Mouse (Mus musculus): ENCODE results near the gene Stk33. TPM values are rescaled to one million over a fixed set of nuclear protein-coding genes. Genes with fewer than 3 reads are reported as not detected.
"Not testable (repeated sequence)": the region's sequence is repeated elsewhere in the genome, so short reads cannot be mapped to it uniquely, and the experiment has no call there.

The Stk33 gene
- 10 to 100 TPM in 1 of 2 experiments, 1 to 10 TPM in 1; 4.5 to 20.8 TPM for total RNA-seq (2021)
- long read RNA-seq, experiment 1, partial matches to known transcripts, result 1 of 9 reads
- long read RNA-seq, experiment 1, other reads (novel, unspliced or antisense), result 8 of 9 reads
- long read RNA-seq, experiment 2, partial matches to known transcripts, result 4 of 40 reads
- long read RNA-seq, experiment 2, other reads (novel, unspliced or antisense), result 35 of 40 reads

DNA sequence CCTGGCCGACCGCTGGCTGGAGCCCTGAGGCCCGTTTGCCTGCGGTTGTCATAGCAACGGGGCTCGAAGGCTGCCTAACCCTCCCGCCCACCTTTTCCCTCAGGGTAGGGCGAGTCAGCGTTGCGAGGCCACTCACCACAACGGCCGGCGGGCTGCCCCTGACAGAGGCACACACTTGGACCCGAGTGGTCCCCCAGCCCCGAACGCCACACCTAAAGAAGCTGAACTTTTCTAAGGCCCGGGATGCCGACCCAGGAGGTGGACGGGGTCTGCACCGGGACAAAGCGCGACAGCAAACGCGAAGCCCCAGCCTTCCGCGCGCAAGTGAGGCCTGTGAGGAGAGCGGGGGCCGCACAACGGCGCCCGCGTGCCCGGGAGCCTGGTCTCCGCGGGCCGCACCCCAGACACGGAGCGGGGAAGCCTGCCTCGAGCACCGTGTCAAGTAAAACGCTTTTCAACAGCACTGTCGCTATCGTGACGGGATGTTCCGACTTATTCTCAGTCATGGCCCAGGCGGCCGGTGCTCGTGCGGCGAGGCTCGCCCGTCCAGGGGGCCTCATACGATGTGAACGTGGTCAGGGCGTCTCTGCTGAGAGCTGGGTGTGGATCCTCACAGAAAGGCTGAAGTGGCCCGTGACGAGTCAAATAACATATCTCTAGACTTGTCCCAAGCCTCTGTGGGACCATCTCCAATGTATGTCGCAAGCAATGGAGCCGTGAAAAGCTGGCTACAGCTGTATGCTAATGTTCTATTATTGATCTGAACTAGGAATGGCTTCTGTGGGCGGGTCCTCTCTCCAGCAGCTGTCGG, at the start of gene Stk33:
TSS of gene Stk33 (minus strand) at position 301 of the 811 bp plus-strand sequence.
- peak; percentile 65 for DNase-seq (ENCODE audit: low spot score)

DNA sequence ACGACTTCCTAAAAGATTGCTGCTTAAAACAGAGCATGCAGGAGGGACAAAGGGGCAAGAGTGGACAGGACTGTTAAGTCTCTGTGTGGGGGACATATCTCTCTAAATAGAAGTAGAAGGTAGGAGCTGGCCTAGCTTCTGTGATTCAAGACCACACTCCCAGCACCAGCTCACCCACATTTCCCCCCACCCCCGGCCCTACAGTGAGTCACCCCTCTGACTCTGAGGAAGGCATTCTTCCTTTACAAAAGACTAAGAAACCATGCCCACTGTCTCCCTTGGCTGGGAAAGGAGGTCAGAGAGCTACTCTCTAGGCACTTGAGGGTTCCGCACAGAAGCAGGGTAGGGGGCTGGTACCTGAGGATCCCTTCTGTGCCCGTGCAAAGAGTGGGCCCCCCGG, 45.3 kb upstream of the Stk33 start:
- no peak for DNase-seq (ENCODE audit: low spot score)

DNA sequence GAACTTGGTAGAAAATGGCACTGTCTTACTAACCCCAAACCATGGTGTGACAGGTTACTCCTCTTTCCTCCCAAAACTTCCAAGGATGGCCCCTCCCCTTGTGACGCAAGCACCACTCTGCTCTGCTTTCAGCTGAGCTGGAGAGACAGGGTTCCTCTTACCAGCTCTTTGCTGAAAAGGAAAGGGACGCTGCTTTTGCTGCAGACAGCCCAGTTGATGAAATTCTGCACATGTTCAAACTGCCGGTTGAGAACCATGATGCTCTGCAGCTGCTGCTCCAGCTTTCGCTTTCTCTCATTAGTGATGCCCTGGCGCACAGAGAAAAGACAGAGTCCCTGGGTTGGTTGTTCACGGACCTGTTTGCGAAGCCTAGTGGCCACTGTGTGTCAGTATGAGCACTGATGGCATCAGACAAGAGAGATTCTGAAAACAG, 41.9 kb upstream of the Stk33 start:
- peak; percentile 9 for DNase-seq (ENCODE audit: low spot score)

DNA sequence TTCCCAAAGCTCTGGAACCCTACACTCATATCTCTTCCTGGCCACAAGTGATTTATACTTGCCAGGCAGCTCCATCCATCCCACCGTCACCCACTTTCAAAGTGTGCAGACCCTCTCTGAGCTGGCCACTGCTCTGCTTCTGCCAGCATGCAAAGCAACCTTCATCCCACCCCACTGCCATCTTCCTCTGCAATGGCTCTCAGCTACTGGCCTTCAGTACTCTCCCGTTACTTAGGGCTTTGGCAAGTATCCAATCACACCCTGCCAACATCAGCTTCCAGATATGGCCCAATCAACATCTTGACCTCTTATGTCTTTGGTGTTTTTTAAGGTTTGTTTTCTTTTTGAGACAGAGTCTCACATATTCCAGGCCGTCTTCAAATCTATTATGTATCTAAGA, 39.0 kb upstream of the Stk33 start:
- DNase-seq (ENCODE audit: low spot score), result no peak

DNA sequence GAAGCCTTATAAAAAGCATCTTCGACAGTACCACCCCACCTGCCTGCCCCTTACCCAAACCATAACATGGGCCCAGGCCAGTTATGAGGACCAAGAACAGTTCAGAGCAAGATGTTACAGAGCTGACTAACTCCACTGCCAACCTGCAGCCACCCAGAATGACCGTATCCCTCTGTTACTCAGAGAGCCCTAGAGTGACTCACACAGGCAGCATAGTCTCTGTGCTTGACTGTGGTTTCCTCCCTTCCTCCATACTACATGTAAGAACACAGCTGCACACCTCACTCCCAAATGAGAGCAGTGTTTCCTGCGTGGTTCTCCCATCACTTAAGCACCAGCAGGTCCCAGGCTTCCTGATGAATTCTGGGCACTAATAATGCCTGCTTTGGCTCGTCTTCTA, 31.8 kb upstream of the Stk33 start:
- DNase-seq (ENCODE audit: low spot score), result no peak

DNA sequence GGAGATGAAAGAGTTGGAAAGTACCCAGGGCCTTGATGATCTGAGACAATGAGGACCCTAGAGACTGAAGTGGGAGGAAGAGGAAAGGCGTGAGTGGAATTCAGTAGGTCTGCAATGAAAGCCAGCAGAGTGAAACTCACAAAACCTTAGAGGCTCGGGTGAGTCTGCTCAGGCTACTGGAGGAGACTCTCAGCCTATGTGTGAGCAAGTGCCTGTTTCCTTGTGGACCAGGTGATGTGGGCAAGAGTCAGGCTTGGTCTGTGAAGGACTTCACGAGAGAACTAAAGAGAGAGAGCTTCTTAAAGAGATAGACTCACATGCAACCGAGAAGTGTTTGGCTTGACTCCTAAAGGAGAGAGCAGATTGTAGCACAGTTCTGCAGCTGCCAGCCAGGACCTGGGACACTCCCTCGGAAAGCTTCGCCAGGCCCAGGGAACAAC, 29.4 kb upstream of the Stk33 start:
- DNase-seq (ENCODE audit: low spot score), result peak; percentile 8

DNA sequence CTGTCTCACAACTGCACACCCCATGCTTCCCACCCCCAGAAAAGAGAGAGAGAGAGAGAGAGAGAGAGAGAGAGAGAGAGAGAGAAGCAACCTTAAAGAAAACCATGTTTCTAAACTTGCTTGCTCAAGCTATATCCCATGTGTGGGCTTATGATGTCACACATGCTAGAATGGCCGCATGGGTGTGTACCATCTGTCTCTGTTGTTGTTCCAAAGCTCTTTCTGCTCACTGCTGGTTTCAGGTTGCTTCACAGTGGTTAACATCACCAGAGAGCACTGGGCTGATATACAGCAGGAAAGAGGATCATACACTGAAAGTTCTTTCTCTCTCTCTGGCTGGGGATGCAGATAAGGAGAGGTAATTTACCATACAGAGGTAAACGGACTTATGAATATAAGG, 28.7 kb upstream of the Stk33 start:
- DNase-seq (ENCODE audit: low spot score), result no peak

DNA sequence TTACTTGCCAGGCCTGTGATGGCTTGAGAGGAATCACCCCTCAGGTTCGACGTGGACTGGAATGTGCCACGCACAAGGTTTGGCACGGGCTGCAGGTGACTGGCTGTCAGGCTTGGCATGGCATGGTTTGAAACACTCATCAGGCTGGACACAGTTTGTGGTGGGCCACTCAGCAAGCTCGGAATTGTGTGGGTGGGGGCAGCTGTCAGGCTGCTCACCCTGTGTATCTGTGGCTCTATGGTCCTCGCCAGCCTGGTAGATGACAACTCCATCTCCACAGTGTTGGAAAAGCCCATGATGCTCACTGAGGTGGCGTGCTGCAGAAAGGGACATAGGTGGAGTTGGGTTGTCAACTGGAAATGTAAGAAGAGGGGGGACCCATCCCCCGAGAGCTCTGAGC, 21.8 kb upstream of the Stk33 start:
- no peak for DNase-seq (ENCODE audit: low spot score)

DNA sequence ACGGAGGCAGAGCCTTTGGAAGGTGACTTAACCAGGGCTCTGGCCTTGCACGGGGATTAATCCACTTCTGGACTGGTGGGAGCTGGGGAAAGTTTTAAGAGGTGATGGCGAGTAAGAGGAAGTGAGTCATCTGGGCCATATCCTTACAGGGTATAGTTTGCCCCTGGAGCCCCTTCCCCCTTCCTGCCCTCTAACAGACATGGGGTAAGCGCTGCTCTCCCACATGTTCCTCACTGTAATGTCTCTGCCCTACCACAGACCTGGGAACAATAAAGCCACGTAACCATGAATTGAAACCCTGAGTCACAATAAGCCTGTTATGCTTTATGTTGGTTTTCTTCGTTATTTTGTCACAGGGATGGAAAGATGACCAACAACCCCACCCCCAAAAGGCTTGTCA, 17.7 kb upstream of the Stk33 start:
- DNase-seq (ENCODE audit: low spot score), result no peak

DNA sequence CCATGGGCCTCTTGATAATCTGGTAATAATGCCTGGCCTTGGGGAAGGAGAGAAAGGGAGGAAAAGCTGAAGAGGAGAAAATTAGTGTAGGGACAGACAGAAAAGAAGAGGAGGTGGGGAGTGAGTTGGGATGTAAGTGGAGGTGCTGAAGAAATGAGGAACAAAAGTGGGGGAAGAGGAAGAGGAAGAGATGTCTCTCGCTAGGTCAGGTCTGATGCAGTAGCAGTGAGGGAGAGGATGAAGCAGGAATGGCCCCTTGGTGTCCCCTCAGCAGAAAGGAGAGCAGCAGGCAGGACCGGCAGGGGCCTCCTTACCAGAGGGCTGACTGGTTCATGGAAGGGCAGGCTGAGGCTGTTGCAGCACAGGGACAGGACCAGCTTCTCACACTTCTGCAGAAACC, 16.9 kb upstream of the Stk33 start:
- DNase-seq (ENCODE audit: low spot score), result no peak

DNA sequence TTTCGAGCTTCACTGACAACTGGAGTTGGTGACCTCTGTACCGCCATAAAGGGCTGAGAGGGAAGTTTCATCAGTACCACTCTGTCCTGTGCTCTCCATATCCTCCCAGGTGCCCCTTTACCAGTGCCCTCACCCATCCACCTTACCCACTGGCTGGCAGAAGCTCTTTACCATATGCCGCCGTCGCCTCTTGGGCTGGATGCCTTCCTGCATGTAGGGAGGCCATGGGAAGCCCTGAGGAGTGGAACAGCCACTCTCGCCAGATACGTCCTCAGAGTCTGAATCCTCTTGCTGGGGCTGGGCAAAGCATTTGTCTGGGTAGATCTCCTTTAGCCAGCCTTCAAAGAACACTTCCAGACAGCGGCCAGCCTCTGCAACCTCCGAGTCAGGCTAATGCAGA, 16.0 kb upstream of the Stk33 start:
- DNase-seq (ENCODE audit: low spot score), result no peak

DNA sequence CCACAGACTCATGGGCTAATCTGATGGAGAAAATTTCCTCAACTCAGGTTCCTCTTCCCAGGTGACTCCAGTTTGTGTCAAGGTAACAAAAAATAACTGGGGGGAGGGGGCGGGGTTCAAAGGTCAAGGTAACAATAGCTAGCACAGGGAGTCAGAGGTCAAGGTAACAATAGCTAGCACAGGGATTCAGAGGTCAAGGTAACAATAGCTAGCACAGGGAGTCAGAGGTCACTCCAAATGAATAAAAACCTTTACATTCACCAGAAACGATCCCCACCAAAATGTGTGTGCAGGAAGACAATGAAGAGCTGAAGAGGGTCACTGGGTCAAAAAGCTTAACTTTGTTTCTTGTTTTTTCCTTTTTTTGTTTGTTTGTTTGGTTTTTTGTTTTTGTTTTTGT, 9.2 kb upstream of the Stk33 start:
- DNase-seq (ENCODE audit: low spot score), result no peak

DNA sequence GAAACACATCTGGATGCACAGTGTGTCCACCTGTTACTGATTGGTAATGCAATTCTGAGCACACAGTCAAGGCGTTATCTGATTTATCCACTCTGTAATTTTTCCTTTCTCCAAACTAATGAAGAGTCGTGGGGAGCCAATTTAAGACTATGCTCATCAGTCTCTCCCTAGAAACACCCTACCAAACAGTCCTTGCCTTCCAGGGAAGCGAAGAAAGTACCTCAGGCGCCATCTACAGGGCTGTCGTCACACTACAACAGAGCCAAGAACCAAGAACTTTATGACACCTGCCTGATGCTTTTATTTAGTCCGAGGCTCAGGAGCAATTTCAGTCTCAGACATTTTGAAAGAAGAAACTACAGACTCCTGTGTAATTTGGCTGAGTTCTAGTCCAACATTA, 6.1 kb upstream of the Stk33 start:
- DNase-seq (ENCODE audit: low spot score), result peak; percentile 47

DNA sequence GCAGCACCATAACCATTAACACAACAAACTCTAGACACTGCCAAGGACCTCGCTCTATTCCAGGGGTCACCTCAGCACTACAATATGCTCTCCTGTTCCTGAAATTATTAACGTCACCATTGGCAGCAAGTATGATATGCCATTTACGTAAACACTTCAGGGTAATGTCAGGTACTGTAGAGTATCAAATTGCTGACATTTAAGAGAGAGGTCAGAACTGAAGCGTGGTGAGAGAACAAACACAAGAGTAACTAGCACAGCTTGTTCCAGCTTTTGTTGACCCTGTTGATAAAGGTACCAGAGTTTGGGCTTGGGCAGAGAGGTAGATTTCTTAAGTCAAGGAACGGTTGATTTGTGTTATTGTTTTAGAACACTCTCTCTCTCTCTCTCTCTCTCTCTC, 3.9 kb upstream of the Stk33 start:
- DNase-seq (ENCODE audit: low spot score), result no peak

DNA sequence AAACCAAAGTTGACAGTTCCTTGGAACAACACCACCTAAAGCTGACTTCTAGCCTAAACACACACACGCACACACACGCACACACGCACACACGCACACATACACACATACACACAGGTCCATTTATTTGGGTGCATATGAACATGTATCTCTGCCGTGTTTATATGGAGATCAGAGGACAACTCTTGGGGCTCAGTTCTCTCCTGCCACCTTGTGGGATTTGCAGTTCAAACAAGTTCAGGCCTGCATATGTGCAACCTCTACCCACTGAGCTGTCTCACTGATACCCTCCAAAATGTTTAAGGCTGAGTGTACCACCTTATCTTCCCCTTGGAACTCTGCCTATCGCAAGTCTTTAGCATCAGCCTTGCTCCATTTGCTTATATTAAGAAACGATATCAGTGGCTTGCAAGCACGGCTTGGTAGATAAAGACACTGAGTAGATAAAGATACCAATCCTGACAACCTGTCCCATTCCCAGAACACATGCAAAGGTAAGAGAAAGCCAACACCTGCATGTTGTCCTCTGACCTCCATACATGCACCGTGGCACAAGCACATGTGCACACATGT, 1.9 kb upstream of the Stk33 start:
- no peak for DNase-seq (ENCODE audit: low spot score)

DNA sequence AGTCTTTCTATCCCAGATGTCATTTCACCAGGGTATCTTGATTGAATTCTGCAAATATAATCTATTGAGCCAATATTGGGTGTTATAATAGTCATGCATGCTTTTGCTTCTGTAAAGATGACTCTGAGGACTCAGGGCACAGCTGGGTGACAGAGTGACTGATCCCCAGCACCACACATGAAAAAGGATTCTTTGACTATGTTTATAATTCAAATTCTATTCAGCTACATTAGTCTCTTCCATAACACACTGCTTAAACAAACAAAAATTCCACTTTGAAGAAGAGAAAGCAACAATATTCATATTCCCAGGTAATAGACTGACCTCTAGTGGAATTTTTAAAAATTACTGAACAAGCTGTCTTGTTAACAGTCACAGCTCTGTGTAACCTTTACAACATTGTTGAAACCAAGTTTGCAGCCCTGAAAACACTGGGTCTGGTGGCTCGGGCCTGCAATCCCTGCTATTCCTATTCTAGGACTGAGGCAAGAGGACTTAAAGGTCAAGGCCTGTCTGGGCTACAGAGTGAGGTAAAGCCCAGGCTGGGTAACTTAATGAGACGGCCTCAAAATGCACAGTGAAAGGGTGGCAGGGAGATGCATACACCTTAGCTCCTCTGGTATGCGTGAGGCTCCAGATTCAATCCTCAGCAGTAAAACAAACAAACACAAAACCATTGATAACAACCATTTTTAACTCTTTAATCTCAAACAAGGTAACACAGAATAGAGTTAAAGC, 14.3 kb downstream of the Stk33 start:
- no peak for DNase-seq (ENCODE audit: low spot score)

DNA sequence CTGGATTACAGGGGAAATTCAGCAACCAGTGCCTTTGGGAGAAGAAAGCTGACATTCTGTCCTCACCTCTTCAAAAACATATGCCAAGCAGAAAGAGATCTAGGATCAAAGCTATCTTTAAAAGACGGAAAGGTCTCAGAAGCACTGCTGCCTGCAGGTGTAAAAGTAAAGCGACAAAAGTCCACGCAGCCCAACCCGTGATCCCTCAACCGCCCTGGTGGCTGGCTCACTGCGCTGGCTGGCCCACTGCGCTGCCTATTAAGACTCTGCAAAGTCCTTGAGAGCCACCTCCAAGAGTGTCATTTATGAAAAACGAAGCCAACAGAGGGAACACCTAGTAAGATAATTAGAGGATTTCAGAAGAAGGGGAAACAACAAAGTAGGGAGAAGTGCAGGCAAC, 16.1 kb downstream of the Stk33 start:
- DNase-seq (ENCODE audit: low spot score), result no peak

DNA sequence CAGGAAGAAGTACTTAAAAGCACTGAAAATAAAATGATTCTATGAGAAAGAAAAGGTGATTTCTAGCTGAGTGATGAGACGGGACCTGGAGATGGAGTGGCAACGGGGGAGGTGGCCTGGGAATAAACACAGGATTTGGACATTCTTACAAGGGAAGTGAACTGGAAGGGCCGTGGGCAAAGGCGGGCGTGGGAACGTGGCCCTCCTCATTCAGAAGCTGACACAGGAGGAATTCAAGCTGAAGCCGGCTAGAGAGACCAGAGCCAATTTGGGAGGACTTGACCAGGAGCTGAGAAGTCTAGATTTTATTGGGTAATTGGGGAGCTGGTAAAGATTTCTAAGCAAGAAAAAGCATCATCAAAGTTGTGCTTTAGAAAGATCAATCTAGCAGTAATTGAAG, 33.4 kb downstream of the Stk33 start:
- DNase-seq (ENCODE audit: low spot score), result no peak

DNA sequence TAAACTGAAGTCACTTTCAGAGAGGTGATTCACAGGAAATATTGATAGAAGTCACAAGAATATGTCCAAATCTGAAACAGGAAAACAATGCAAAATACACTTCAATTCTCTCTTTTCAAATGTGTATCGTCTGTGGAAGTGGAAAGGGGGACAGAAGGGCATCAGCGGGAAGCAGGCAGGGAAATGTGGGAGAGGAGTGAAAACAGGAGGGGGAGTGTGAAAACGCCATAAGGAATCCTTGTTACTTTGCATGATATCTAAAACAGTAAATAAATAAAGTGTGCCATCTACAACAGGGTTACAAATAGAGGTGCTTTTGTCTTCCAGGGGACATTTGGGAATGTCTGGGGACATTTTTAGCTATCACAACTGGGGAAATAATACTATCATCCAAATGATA, 39.6 kb downstream of the Stk33 start:
- DNase-seq (ENCODE audit: low spot score), result no peak

DNA sequence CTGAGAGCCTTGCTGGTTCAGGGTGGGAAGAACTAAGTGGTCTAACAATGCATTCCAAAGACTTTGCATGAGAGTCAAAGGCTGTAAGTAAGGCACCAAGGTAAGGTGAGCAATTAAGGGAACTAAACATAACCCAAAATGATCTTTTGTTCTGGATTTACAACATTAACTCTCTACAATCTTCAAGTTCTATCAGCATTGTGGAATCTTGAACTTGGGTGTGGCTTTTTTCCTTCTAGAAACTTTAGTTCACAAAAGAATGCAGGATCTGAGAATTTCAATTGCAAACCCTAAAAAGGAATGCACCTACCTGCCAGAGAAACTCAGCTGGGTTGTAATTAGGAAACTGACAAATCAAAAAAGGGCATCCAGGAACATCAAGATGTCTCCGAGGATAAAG, 57.8 kb downstream of the Stk33 start:
- no peak for DNase-seq (ENCODE audit: low spot score)

DNA sequence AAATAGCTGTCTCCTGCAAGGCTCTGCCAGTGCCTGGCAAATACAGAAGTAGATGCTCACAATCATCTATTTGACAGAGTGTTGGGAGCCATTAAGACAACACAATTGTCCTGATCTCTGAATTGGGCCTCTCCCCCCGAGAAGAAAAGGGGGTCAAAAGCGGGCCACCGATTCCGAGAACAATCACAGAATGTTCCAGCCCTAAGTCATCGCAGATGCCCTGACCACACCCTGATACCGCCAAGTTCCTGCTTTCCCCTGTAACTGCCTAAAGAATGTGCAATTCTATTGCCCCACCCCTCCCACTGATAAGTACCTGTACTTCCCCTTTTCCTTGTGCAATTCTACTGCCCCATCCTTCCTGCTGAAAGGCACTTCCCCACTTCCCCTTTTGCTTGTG, 65.3 kb downstream of the Stk33 start:
- DNase-seq (ENCODE audit: low spot score), result not testable (repeated sequence)
